8 mouse cellular contexts compared by ENCODE assay signal in the genomic region with DNA sequence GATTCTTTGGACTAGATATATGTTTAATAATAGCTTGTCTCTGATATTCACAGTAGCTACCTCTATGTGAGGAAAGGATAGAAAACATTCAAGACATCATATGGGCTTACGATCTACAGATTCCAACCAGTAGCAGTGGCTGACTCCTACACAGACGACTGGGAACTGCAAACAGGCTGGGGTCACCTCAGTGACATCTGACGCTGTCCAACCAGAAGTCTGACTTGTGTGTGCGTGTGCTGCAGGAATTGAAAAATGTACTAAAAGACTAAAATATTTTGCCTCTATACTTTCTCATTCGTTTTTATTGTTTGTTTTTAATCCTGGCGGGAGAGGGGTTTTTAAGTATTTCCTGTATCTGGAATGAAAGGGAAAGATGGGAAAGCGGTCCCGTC. TPM values are rescaled to one million over a fixed set of nuclear protein-coding genes. Genes with fewer than 3 reads are reported as not detected.
DNase-seq lines count a peak whose midpoint lies in the region; ATAC-seq lines count a peak whose summit lies in the region.

No protein-coding gene starts in this region.

- H3K9ac ChIP-seq in lung, embryonic 16.5 days (ENCODE audit: low read length) = peak overlapping the region; percentile 95
- peak overlapping the region; percentile 99 for H3K9ac ChIP-seq in embryonic facial prominence, embryonic 11.5 days (replicated peaks; ENCODE audit: low read length)

- peak overlapping the region; percentile 61 for H3K4me2 ChIP-seq in lung, embryonic 16.5 days (ENCODE audit: low read depth, low read length)
- H3K4me2 ChIP-seq in embryonic facial prominence, embryonic 11.5 days (ENCODE audit: low read depth, low read length) = peak overlapping the region; percentile 79

- no peaks in the 10 kb centered on the region for H3K9me3 ChIP-seq in lung, embryonic 16.5 days (ENCODE audit: control insufficient read depth, low read length)
- no peaks in the 10 kb centered on the region for H3K9me3 ChIP-seq in embryonic facial prominence, embryonic 11.5 days (replicated peaks; ENCODE audit: control insufficient read depth, low read length)
- no peaks in the 10 kb centered on the region for H3K9me3 ChIP-seq in midbrain, embryonic 10.5 days (replicated peaks)

- H3K27ac ChIP-seq in lung, embryonic 16.5 days (ENCODE audit: low read length) = peak overlapping the region; percentile 96
- H3K27ac ChIP-seq in embryonic facial prominence, embryonic 11.5 days (replicated peaks; ENCODE audit: low read depth, low read length) = peak overlapping the region; percentile 98
- peak overlapping the region; percentile 100 for H3K27ac ChIP-seq in midbrain, embryonic 10.5 days (replicated peaks)

- no peak for DNase-seq in lung, postnatal 25 days (ENCODE audit: low spot score)
- DNase-seq in embryonic facial prominence, embryonic 11.5 days (ENCODE audit: low spot score) = no peak
- DNase-seq in midbrain, embryonic 10.5 days (ENCODE audit: low spot score) = no peak
- DNase-seq in gastrocnemius, postnatal 25 days = no peak
- no peak for DNase-seq in gastrocnemius, postnatal 14 days
- no peak for DNase-seq in spleen, postnatal 4 days (ENCODE audit: low spot score in 2 of 2)

- WGBS in lung, embryonic 16.5 days = under 1% methylated on average over 8 of the region's 8 CpGs
- WGBS in embryonic facial prominence, embryonic 11.5 days = 3% methylated on average over 8 of the region's 8 CpGs
- 3% methylated on average over 8 of the region's 8 CpGs for WGBS in midbrain, embryonic 10.5 days

- H3K27me3 ChIP-seq in lung, embryonic 16.5 days (ENCODE audit: control insufficient read depth, insufficient read depth, low read depth, low read length) = no peaks in the 10 kb centered on the region
- H3K27me3 ChIP-seq in embryonic facial prominence, embryonic 11.5 days (ENCODE audit: control insufficient read depth, insufficient read depth, low read length) = no peaks in the 10 kb centered on the region
- H3K27me3 ChIP-seq in midbrain, embryonic 10.5 days (ENCODE audit: low read depth, poor library complexity, severe bottlenecking) = no peaks in the 10 kb centered on the region

- no peak; the same call in 1 of the 2 replicates for ATAC-seq in lung, embryonic 16.5 days (ENCODE audit: low read depth)
- no peak for ATAC-seq in embryonic facial prominence, embryonic 11.5 days (replicated peaks; ENCODE audit: insufficient number of reproducible peaks, low FRiP score, low TSS enrichment, low read depth)
- ATAC-seq in inflammation-experienced regulatory T-cells, adult 6 months = peak; percentile 10

- peaks cover 24% of the 10 kb centered on the region for H3K4me1 ChIP-seq in lung, embryonic 16.5 days (replicated peaks; ENCODE audit: control insufficient read depth, insufficient read depth, low read length)
- no peaks in the 10 kb centered on the region; the same call in none of the 2 replicates for H3K4me1 ChIP-seq in embryonic facial prominence, embryonic 11.5 days (ENCODE audit: control insufficient read depth, insufficient read depth, low read length)
- peaks cover 42% of the 10 kb centered on the region for H3K4me1 ChIP-seq in midbrain, embryonic 10.5 days

- H3K4me3 ChIP-seq in lung, embryonic 16.5 days (ENCODE audit: low read length) = peak overlapping the region; percentile 93
- peak overlapping the region; percentile 99 for H3K4me3 ChIP-seq in embryonic facial prominence, embryonic 11.5 days (ENCODE audit: low read depth, low read length)
- H3K4me3 ChIP-seq in midbrain, embryonic 10.5 days = peak overlapping the region; percentile 76

- intact Hi-C loops in gastrocnemius, postnatal 14 days (cut with DNase I; ENCODE audit: low total_unique reads) = no loop called here

- no peaks in the 10 kb centered on the region for H3K36me3 ChIP-seq in lung, embryonic 16.5 days (ENCODE audit: control insufficient read depth, insufficient read depth, low read length)
- no peaks in the 10 kb centered on the region for H3K36me3 ChIP-seq in embryonic facial prominence, embryonic 11.5 days (replicated peaks; ENCODE audit: control insufficient read depth, insufficient read depth, low read depth, low read length)
- H3K36me3 ChIP-seq in midbrain, embryonic 10.5 days = no peaks in the 10 kb centered on the region; the same call in 1 of the 2 replicates

RNA-seq across cellular contexts. Expression of gene Vezf1, which starts 0.9 kb away (rescaled TPM):
- 32.9 and 38.2 TPM in 2 replicates for polyA plus RNA-seq in lung, embryonic 16.5 days (2015; fragmentation: Nextera tagmentation; extraction: Ambion mirVana)
- polyA plus RNA-seq in embryonic facial prominence, embryonic 11.5 days (2014; fragmentation: Nextera tagmentation; extraction: Ambion mirVana) = 63.1 and 69.3 TPM in 2 replicates
- polyA plus RNA-seq in inflammation-experienced regulatory T-cells, adult 6 months (2017; shearing (Covaris generic)) = 10 to 100 TPM; 19.3 to 25.6 (median 21.5) TPM
- polyA plus RNA-seq in midbrain, embryonic 10.5 days (2016; fragmentation: Nextera tagmentation; extraction: Ambion mirVana) = 70.5 and 73.9 TPM in 2 replicates
- 10 to 100 TPM; 47.1 to 47.6 TPM for total RNA-seq in gastrocnemius, postnatal 25 days (2021)
- 10 to 100 TPM; 39.2 to 43.5 TPM for total RNA-seq in gastrocnemius, postnatal 14 days (2021)

RNA-seq across cellular contexts. Expression of gene Srsf1, which starts 20.0 kb away (rescaled TPM):
- polyA plus RNA-seq in lung, embryonic 16.5 days (2015; fragmentation: Nextera tagmentation; extraction: Ambion mirVana) = 257 and 272 TPM in 2 replicates
- polyA plus RNA-seq in embryonic facial prominence, embryonic 11.5 days (2014; fragmentation: Nextera tagmentation; extraction: Ambion mirVana) = 525 and 569 TPM in 2 replicates
- 10 to 100 TPM; 40.8 to 52.4 (median 50.5) TPM for polyA plus RNA-seq in inflammation-experienced regulatory T-cells, adult 6 months (2017; shearing (Covaris generic))
- 413 and 417 TPM in 2 replicates for polyA plus RNA-seq in midbrain, embryonic 10.5 days (2016; fragmentation: Nextera tagmentation; extraction: Ambion mirVana)
- 10 to 100 TPM; 58.0 to 68.8 TPM for total RNA-seq in gastrocnemius, postnatal 25 days (2021)
- total RNA-seq in gastrocnemius, postnatal 14 days (2021) = 10 to 100 TPM; 58.0 to 76.3 TPM

RNA-seq across cellular contexts. Expression of gene Cuedc1, which starts 30.7 kb away (rescaled TPM):
- 11.3 and 11.8 TPM in 2 replicates for polyA plus RNA-seq in lung, embryonic 16.5 days (2015; fragmentation: Nextera tagmentation; extraction: Ambion mirVana)
- polyA plus RNA-seq in embryonic facial prominence, embryonic 11.5 days (2014; fragmentation: Nextera tagmentation; extraction: Ambion mirVana) = 11.2 and 13.1 TPM in 2 replicates
- polyA plus RNA-seq in inflammation-experienced regulatory T-cells, adult 6 months (2017; shearing (Covaris generic)) = 1 to 10 TPM; 2.0 to 6.4 (median 5.2) TPM
- polyA plus RNA-seq in midbrain, embryonic 10.5 days (2016; fragmentation: Nextera tagmentation; extraction: Ambion mirVana) = 26.4 and 27.2 TPM in 2 replicates
- 10 to 100 TPM; 76.3 to 78.6 TPM for total RNA-seq in gastrocnemius, postnatal 25 days (2021)
- total RNA-seq in gastrocnemius, postnatal 14 days (2021) = 10 to 100 TPM; 48.5 to 50.0 TPM
